Mouse (Mus musculus) embryonic facial prominence, embryonic 14.5 days (tissue): ENCODE results near the gene Sema3f. TPM values are rescaled to one million over a fixed set of nuclear protein-coding genes. Genes with fewer than 3 reads are reported as not detected.
A peak's percentile ranks its signal among the peaks of the same experiment; 100 is the strongest.

Source experiments
- ATAC-seq: fragments of 200-750 bp; cut with Nextera tagmentation; 2 replicates; pipeline ENCODE4 v1.8.0; 2017; ENCODE audit warnings: low read depth, moderate number of reproducible peaks, moderate TSS enrichment
- DNase-seq: peaks from one replicate; pipeline ENCODE4 v3.0.0-alpha.2; 2015; ENCODE audit warnings: low spot score
- H3K27ac ChIP-seq: fragments of 300-500 bp; sonication (generic); replicated peaks from 2 replicates; pipeline ENCODE4 v1.5.1; 2014; ENCODE audit warnings: low read depth, mild to moderate bottlenecking, low read length, moderate library complexity
- H3K27me3 ChIP-seq: fragments of 300-500 bp; sonication (generic); replicated peaks from 2 replicates; pipeline ENCODE4 v1.6.1; 2014; ENCODE audit warnings: low read length; ENCODE audit not compliant: control insufficient read depth, insufficient read depth
- H3K36me3 ChIP-seq: fragments of 300-500 bp; sonication (generic); 2 replicates; pipeline ENCODE4 v1.6.1; 2014; ENCODE audit warnings: low read length, mixed read lengths; ENCODE audit not compliant: control insufficient read depth, insufficient read depth
- H3K4me1 ChIP-seq: fragments of 300-500 bp; sonication (generic); 2 replicates; pipeline ENCODE4 v1.6.1; 2014; ENCODE audit warnings: antibody characterized with exemption, low read length; ENCODE audit not compliant: control insufficient read depth, insufficient read depth
- H3K4me2 ChIP-seq: fragments of 300-500 bp; sonication (generic); 2 replicates; pipeline ENCODE4 v1.6.1; 2014; ENCODE audit warnings: low read depth, mild to moderate bottlenecking, low read length, moderate library complexity, mixed read lengths
- H3K4me3 ChIP-seq: fragments of 300-500 bp; sonication (generic); 2 replicates; pipeline ENCODE4 v1.5.1; 2014; ENCODE audit warnings: low read depth, mild to moderate bottlenecking, low read length
- H3K9ac ChIP-seq: fragments of 300-500 bp; sonication (generic); 2 replicates; pipeline ENCODE4 v1.6.1; 2014; ENCODE audit warnings: low read depth, mild to moderate bottlenecking, low read length, moderate library complexity, mixed read lengths
- H3K9me3 ChIP-seq: fragments of 300-500 bp; sonication (generic); 2 replicates; pipeline ENCODE4 v1.6.1; 2016; ENCODE audit warnings: low read length; ENCODE audit not compliant: control insufficient read depth
- WGBS: fragments of 180-500 bp; shearing (Covaris S2); extraction: QIAGEN DNeasy Blood & Tissue Kit; methylation state at CpG from one replicate; pipeline ENCODE4 v1.1.7; 2014; 5-methylcytosine and 5-hydroxymethylcytosine counted together
- polyA plus RNA-seq: library from polyadenylated mRNA; unstranded; fragments of >200 nt; fragmentation: Nextera tagmentation; extraction: Ambion mirVana; gene quantifications from 2 replicates; pipeline ENCODE4 v1.2.1, GENCODE M21; 2014

The Sema3f gene
- polyA plus RNA-seq, 1 experiment from 2014 or later = 32.8 TPM

- no peaks in the 10 kb centered on the region for H3K9me3 ChIP-seq
- 16% methylated on average over 5 of the region's 5 CpGs for WGBS
- peak; percentile 81 for ATAC-seq
- H3K4me1 ChIP-seq = peaks cover 9% of the 10 kb centered on the region; the same call in 1 of the 2 replicates
- H3K9ac ChIP-seq = no peak overlapping the region
- H3K36me3 ChIP-seq = no peaks in the 10 kb centered on the region
- H3K4me3 ChIP-seq = no peak overlapping the region
- no peak overlapping the region for H3K4me2 ChIP-seq
- no peak overlapping the region for H3K27ac ChIP-seq
- peak; percentile 81 for DNase-seq
- no peaks in the 10 kb centered on the region for H3K27me3 ChIP-seq
Observed at GRCm38 (mm10) chr9:107645577-107645976, 64.7 kb downstream of the Sema3f start.

GRCm38 (mm10) chr9:107645153-107645510 lies 65.1 kb downstream of the Sema3f start:
- peaks cover 4% of the 10 kb centered on the region; the same call in 1 of the 2 replicates for H3K4me1 ChIP-seq
- H3K27ac ChIP-seq = no peak overlapping the region
- peak overlapping the region; percentile 83 for H3K4me2 ChIP-seq
- no peak for DNase-seq
- no peak for ATAC-seq
- no peaks in the 10 kb centered on the region for H3K9me3 ChIP-seq
- WGBS = 53% methylated on average over 7 of the region's 7 CpGs
- H3K36me3 ChIP-seq = no peaks in the 10 kb centered on the region
- H3K27me3 ChIP-seq = no peaks in the 10 kb centered on the region
- no peak overlapping the region for H3K9ac ChIP-seq
- no peak overlapping the region for H3K4me3 ChIP-seq

GRCm38 (mm10) chr9:107644495-107645152 lies 65.7 kb downstream of the Sema3f start:
- peak overlapping the region; percentile 77 for H3K27ac ChIP-seq
- WGBS = 4% methylated on average over 34 of the region's 35 CpGs
- peak overlapping the region; percentile 41 for H3K4me3 ChIP-seq
- H3K4me2 ChIP-seq = peak overlapping the region; percentile 83
- H3K9ac ChIP-seq = peak overlapping the region; percentile 68
- H3K9me3 ChIP-seq = no peaks in the 10 kb centered on the region
- H3K4me1 ChIP-seq = peaks cover 2% of the 10 kb centered on the region; the same call in 1 of the 2 replicates
- no peaks in the 10 kb centered on the region for H3K27me3 ChIP-seq
- ATAC-seq (peak; percentile 85), DNase-seq (peak; percentile 95)
- H3K36me3 ChIP-seq = no peaks in the 10 kb centered on the region

GRCm38 (mm10) chr9:107643544-107644214 lies 66.6 kb downstream of the Sema3f start:
- ATAC-seq = no peak
- no peak overlapping the region for H3K27ac ChIP-seq
- no peaks in the 10 kb centered on the region for H3K36me3 ChIP-seq
- H3K4me3 ChIP-seq = no peak overlapping the region
- H3K4me1 ChIP-seq = peaks cover 2% of the 10 kb centered on the region; the same call in 1 of the 2 replicates
- no peaks in the 10 kb centered on the region for H3K9me3 ChIP-seq
- 93% methylated on average over 13 of the region's 13 CpGs for WGBS
- H3K9ac ChIP-seq = no peak overlapping the region; the same call in 1 of the 2 replicates
- DNase-seq = no peak
- peak overlapping the region; percentile 83 for H3K4me2 ChIP-seq
- no peaks in the 10 kb centered on the region for H3K27me3 ChIP-seq

GRCm38 (mm10) chr9:107641666-107642065 lies 68.6 kb downstream of the Sema3f start:
- no peak overlapping the region for H3K4me3 ChIP-seq
- peaks cover 2% of the 10 kb centered on the region; the same call in 1 of the 2 replicates for H3K4me1 ChIP-seq
- H3K36me3 ChIP-seq = no peaks in the 10 kb centered on the region
- H3K9ac ChIP-seq = no peak overlapping the region
- DNase-seq (no peak), ATAC-seq (no peak)
- H3K27ac ChIP-seq = no peak overlapping the region
- no peak overlapping the region for H3K4me2 ChIP-seq
- no peaks in the 10 kb centered on the region for H3K27me3 ChIP-seq
- H3K9me3 ChIP-seq = no peaks in the 10 kb centered on the region
- 49% methylated on average over 8 of the region's 8 CpGs for WGBS

- H3K4me3 ChIP-seq = no peak overlapping the region
- H3K36me3 ChIP-seq = no peaks in the 10 kb centered on the region
- no peak overlapping the region for H3K27ac ChIP-seq
- 42% methylated on average over 7 of the region's 8 CpGs for WGBS
- H3K4me1 ChIP-seq = peaks cover 2% of the 10 kb centered on the region
- no peaks in the 10 kb centered on the region for H3K9me3 ChIP-seq
- no peak overlapping the region for H3K4me2 ChIP-seq
- H3K9ac ChIP-seq = no peak overlapping the region
- ATAC-seq = no peak
- no peak for DNase-seq
- H3K27me3 ChIP-seq = no peaks in the 10 kb centered on the region
Observed at GRCm38 (mm10) chr9:107640257-107640772, 70.0 kb downstream of the Sema3f start.

GRCm38 (mm10) chr9:107637070-107637469 lies 73.2 kb downstream of the Sema3f start:
- H3K4me1 ChIP-seq = peaks cover 10% of the 10 kb centered on the region
- no peak overlapping the region for H3K4me2 ChIP-seq
- no peak overlapping the region; the same call in 1 of the 2 replicates for H3K27ac ChIP-seq
- H3K9me3 ChIP-seq = no peaks in the 10 kb centered on the region
- DNase-seq = peak; percentile 69
- 30% methylated on average over 7 of the region's 7 CpGs for WGBS
- H3K9ac ChIP-seq = no peak overlapping the region
- H3K27me3 ChIP-seq = no peaks in the 10 kb centered on the region
- H3K4me3 ChIP-seq = no peak overlapping the region
- no peaks in the 10 kb centered on the region for H3K36me3 ChIP-seq
- ATAC-seq = no peak

- WGBS = 5% methylated on average over 31 of the region's 38 CpGs
- peak; percentile 95 for ATAC-seq
- peak; percentile 99 for DNase-seq
Observed at GRCm38 (mm10) chr9:107635279-107636028, 74.8 kb downstream of the Sema3f start, which contains the start of gene Gnai2. Gnai2 (minus strand) TSS chr9:107635367.

More at GRCm38 (mm10) chr9:107635279-107636028, 74.8 kb downstream of the Sema3f start, which contains the start of gene Gnai2:
- H3K9me3 ChIP-seq = no peaks in the 10 kb centered on the region
- 0 out of 2 replicates have a peak, but pooled peaks cover 5% of the 10 kb centered on the region for H3K36me3 ChIP-seq
- peak within 1 kb of the TSS; percentile 91 for H3K9ac ChIP-seq
- peaks cover 22% of the 10 kb centered on the region for H3K4me1 ChIP-seq
- peak within 1 kb of the TSS; percentile 92 for H3K27ac ChIP-seq
- peak within 1 kb of the TSS; percentile 81 for H3K4me3 ChIP-seq
- peak within 1 kb of the TSS; percentile 66 for H3K4me2 ChIP-seq
- no peaks in the 10 kb centered on the region for H3K27me3 ChIP-seq
